Mouse (Mus musculus) cerebellum, adult 9-11 months (tissue): ENCODE measurements around the gene 1110059G10Rik.

Experiments used
- DNase-seq: peaks from one replicate; pipeline ENCODE4 v3.0.0; 2022

Gene 1110059G10Rik

DNA sequence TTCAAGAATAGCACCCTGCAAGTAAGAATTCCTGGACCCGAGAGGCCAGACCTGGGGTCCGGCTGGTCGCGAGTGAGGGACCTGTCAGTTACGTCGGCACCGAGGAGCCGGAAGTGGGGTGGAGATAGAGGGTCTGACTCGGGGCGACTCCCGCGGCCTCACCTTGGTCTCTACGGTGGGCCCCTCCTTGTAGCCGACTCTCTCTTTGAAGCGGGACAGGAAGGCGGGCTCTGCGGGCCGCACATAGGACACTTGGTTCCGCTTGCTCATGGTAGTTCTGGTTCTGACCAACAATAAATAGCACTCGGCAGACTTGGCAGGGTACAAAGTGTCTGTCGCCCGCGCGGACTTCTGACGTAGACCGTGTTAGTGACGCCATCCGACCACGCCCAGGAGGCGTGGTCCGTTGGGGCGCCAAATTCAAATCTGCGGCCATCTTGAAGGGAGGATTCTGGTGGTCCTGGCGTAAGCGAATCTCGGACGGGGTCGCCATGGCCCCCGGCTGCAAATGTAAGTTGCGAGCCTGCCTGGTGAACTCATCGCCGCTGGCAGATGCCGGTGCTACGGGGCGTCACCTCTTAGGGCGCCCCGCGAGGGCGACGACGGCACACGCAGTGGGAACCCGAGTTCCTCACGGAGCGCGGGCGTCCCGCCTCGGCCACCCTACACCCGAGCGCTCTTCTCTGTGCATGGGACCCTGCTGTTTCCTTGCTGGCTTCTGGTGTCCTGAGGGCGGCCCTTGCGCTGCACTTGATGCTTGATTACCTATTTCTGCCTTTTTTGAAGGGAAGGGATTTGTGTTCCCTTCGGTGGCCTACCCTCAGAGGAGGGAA is at the start of gene 1110059G10Rik, which contains the start of gene Kif15:
TSS of gene 1110059G10Rik (minus strand) at position 358 of the 833 bp plus-strand sequence.
TSS of gene Kif15 (plus strand) at position 404 of the 833 bp plus-strand sequence.
- DNase-seq: peak; percentile 90

DNA sequence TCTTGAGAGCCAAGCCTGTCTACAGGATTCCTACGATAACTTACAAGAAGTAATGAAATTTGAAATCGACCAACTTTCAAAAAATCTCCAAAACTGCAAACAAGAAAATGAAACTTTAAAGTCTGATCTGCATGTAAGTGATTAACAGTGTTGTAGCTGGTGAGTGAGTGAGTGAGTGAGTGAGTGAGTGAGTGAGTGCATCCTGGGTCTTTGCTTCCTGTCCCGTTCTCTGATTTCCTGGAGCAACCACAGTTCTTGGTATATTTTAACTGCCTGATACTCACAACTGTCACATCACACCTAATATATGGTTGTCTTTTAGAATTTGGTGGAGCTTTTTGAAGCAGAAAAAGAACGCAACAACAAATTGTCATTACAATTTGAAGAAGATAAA is 48.4 kb upstream of the 1110059G10Rik start:
- no peak for DNase-seq

DNA sequence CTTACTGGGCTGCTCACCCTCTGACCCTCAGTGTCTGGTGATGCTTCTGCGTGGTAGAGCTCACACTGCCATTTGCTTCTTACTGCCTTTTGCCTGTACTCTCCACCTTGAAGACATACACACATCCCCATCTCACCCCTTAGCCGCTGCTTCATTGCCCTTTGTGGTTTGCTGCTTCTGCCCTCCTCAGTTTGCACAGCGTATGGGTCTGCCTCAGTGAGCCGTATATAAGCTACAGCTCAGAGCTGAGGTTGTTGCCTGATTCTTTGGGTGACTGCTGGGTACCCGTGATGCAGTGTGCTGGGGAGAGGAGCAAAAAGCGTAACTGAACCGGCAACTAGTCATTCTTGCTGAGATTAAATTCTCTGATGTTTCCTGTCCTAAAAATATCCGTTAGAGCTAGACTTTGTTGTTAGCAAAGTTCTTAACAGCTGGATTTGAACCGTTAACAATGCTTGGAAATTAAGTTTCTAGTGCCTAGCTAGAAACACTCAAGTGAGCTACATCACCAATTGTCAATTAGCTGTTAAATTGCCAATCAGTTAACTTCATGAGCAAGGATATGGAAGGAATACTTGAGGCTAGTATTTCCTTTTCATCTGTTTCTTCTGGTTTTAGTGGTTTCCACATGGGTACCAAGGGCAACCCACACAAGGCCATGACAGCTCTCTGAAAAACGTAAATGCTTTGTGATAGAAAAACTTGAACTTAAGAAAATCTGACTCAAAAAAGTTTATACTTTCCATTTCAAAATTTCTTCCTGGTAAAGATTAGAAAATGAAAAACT is 47.8 kb upstream of the 1110059G10Rik start:
- DNase-seq: no peak

DNA sequence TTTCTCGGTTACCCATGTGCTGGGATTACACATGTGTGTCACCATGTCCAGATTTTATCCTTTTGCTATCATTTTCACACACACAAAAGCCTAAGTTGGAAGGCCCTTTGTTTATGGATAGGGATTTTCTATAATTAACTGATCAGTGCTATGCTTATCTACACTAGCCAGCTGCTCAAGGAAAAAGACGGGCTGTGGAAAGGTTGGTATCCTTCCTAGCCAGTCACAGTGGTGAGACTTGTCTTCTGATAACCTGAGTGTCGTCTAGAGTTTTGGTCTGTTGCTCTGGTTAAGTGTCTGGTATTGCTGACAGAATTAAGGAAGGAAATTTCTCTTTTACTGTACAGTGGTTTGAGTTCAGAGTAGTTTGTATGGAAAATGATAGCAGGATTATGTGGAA is 21.9 kb downstream of the 1110059G10Rik start:
- no peak for DNase-seq

DNA sequence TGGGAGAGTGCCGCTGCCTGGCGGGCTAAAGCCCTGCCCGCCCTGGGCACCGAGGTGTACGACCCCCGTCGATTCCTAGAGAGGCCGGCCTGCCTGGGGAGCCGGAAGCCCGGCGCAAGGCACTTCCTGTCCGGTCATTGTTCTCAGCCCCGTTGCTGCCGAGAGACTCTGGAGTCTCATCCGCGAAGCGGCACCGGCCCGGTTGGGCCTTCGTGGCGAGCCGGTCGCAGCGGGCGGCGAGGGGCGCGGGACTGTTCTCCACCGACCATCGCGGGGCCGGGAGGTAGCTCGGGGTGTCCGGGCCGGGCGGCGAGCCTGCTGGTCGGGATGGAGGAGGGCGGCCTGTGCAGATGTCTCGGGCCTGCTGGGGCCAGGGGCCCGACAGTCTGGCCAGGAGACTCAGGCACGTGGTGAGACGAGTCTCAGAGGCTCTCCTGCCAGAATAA is 27.8 kb downstream of the 1110059G10Rik start, which contains the start of gene Zfp105:
TSS of gene Zfp105 (plus strand) at position 137 of the 446 bp plus-strand sequence.
- DNase-seq: peak; percentile 77

DNA sequence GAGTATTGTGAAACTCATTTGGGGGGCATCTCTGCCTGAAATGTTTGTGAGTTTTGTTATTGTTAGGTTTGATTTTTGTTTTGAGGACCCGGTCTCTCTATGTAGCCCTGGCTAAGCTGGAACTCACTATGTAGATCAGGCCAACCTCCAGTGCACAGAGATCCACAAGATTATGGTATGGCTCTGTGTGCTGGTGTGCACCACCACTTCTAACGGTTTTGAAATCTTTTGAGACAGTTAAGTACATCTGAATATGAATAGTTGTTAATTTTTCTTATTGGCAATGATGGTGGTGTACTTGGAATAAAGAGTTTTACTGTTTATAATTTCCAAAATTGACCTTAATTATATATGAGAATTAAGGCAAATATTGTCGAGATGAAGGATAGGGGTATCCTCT is 28.4 kb downstream of the 1110059G10Rik start:
- DNase-seq: no peak

DNA sequence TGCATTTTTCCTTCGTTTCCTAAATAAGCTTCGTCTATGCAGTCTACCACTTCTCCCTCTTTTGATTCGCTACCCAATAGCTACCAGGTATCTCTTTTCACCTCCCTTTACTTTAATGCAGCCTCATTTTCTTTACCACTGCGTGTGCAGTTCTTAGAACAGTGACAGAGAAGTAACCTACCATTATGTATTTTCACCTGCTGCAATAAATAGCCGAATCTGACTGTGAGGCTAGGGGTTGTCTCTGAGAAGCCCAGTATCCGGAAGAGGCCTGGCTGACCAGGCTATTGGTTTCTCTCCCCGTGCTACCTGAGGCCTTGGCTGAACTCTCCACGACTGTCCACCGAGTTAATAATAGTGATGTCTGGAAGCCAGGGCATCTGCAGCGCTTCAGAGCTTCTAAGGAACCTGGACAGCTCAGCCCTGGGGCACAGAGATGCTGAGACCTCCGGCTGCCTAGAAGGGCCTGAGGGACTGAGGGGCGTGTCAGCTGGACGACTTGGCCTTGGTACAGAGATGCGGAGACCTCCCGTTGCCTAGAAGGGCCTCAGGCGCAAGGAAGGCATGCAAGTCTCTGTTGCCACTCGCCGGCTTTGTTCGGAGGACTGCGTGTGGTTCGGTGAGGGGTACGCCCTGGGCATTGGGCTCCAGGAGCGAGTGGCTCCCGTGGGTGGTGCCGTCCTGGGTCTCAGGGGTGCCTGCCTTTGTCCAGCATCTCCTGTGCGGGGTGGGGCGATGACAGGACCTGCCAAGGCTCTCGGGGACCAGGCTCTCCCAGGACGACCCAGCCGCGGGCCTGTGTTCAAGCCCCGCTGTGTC is 47.9 kb downstream of the 1110059G10Rik start:
- peak; percentile 84 for DNase-seq

DNA sequence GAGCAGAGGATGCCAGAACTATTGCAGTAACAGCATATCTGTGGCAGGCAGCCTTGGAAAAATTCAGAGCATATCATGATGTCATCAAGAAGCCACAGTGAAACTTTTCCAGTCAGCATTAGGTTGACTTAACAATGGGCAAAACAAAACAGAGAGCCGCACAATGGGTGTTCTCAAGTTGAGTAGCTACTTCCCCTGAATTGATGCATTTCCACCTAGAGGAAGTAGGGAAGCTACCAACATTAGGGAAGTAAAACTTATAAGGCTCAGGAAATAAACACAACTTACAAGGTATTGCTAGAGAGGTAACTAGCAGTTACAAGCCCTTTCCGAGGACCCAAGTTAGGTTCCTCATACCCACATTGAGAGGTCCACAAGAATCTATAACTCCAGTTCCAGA is 49.8 kb downstream of the 1110059G10Rik start:
- no peak for DNase-seq
